16 mouse cellular contexts compared by ENCODE assay signal in the genomic region with DNA sequence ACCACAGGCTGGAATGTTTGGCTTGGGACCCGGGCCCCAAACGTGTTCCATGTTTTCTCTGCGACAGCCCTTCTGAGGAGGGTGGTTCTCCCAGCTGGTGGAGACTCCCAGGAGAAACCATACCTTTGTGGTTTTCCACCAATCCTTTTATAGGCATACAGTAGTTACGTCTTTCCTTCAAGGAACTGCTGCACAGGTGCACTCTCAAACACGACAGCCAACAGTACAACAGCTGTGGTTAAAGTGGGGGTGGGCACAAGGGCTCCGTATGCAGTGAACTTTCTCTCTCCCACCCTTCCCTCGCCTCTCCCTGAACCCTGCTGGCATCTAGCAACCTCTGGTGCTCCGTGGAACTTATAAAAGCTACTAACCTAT.
DNase-seq lines count a peak whose midpoint lies in the region; ATAC-seq and TF ChIP-seq lines count a peak whose summit lies in the region.
"Had no signal": no experiment of that assay in that cellular context is flagged by ENCODE, and none has a peak within 500 bp of the region (broad histone marks: within the 10 kb centered on the region; RNA-seq: fewer than 3 reads in every experiment).

No protein-coding gene starts in this region.

- no peaks in the 10 kb centered on the region for H3K9me3 ChIP-seq in intestine, embryonic 14.5 days (ENCODE audit: control insufficient read depth, low read length)
- H3K9me3 ChIP-seq in intestine, postnatal 0 days (ENCODE audit: control insufficient read depth), result no peaks in the 10 kb centered on the region
- no peaks in the 10 kb centered on the region for H3K9me3 ChIP-seq in embryonic facial prominence, embryonic 13.5 days
- H3K9me3 ChIP-seq in limb, embryonic 12.5 days, result no peaks in the 10 kb centered on the region
- H3K9me3 ChIP-seq in heart, embryonic 12.5 days (replicated peaks), result no peaks in the 10 kb centered on the region
- H3K9me3 ChIP-seq: liver, embryonic 15.5 days; midbrain, embryonic 15.5 days; neural tube, embryonic 12.5 days had no signal

- no peaks in the 10 kb centered on the region for H3K27me3 ChIP-seq in intestine, embryonic 14.5 days (replicated peaks; ENCODE audit: control insufficient read depth, insufficient read depth, low read length)
- H3K27me3 ChIP-seq in intestine, postnatal 0 days (replicated peaks; ENCODE audit: control insufficient read depth, insufficient read depth, low read length), result no peaks in the 10 kb centered on the region
- no peaks in the 10 kb centered on the region for H3K27me3 ChIP-seq in embryonic facial prominence, embryonic 13.5 days
- no peaks in the 10 kb centered on the region for H3K27me3 ChIP-seq in limb, embryonic 12.5 days
- H3K27me3 ChIP-seq in heart, embryonic 12.5 days (replicated peaks), result no peaks in the 10 kb centered on the region
- H3K27me3 ChIP-seq: CH12.LX; liver, embryonic 15.5 days had no signal

- H3K36me3 ChIP-seq in intestine, embryonic 14.5 days (ENCODE audit: control insufficient read depth, insufficient read depth, low read length), result no peaks in the 10 kb centered on the region
- H3K36me3 ChIP-seq in intestine, postnatal 0 days (ENCODE audit: control insufficient read depth, insufficient read depth), result no peaks in the 10 kb centered on the region
- H3K36me3 ChIP-seq in embryonic facial prominence, embryonic 13.5 days, result no peaks in the 10 kb centered on the region
- H3K36me3 ChIP-seq in limb, embryonic 12.5 days, result no peaks in the 10 kb centered on the region
- no peaks in the 10 kb centered on the region for H3K36me3 ChIP-seq in heart, embryonic 12.5 days
- H3K36me3 ChIP-seq: liver, embryonic 15.5 days; midbrain, embryonic 15.5 days; neural tube, embryonic 12.5 days had no signal

- WGBS in intestine, embryonic 14.5 days, result 47% methylated on average over 8 of the region's 8 CpGs
- WGBS in intestine, postnatal 0 days, result 36% methylated on average over 8 of the region's 8 CpGs
- 32% methylated on average over 8 of the region's 8 CpGs for WGBS in embryonic facial prominence, embryonic 13.5 days
- WGBS in limb, embryonic 12.5 days, result 34% methylated on average over 8 of the region's 8 CpGs
- WGBS in heart, embryonic 12.5 days, result 82% methylated on average over 8 of the region's 8 CpGs

- H3K9ac ChIP-seq in intestine, embryonic 14.5 days (ENCODE audit: low read length), result no peak overlapping the region
- no peak overlapping the region for H3K9ac ChIP-seq in intestine, postnatal 0 days (ENCODE audit: low read depth, low read length)
- H3K9ac ChIP-seq in embryonic facial prominence, embryonic 13.5 days, result no peak overlapping the region
- H3K9ac ChIP-seq in limb, embryonic 12.5 days (replicated peaks), result no peak overlapping the region
- H3K9ac ChIP-seq in heart, embryonic 12.5 days, result no peak overlapping the region
- H3K9ac ChIP-seq: forebrain, postnatal 0 days; liver, embryonic 15.5 days; midbrain, embryonic 15.5 days; neural tube, embryonic 12.5 days had no signal

- DNase-seq in intestine, embryonic 14.5 days (ENCODE audit: low spot score), result no peak
- DNase-seq in thymus, postnatal 10 days (ENCODE audit: low spot score in 2 of 2), result peak; percentile 37 to 49
- DNase-seq in adrenal gland, postnatal 14 days, result no peak
- no peak for DNase-seq in ovary, postnatal 10 days (ENCODE audit: low spot score)
- DNase-seq: cerebellum, adult 9-10 months; forebrain, postnatal 0 days; kidney, adult 2 months had no signal

- peak overlapping the region; percentile 89; the same call in 1 of the 2 replicates for H3K27ac ChIP-seq in intestine, embryonic 14.5 days (ENCODE audit: low read depth)
- no peak overlapping the region for H3K27ac ChIP-seq in intestine, postnatal 0 days (ENCODE audit: low read depth, low read length)
- H3K27ac ChIP-seq in embryonic facial prominence, embryonic 13.5 days, result peak overlapping the region; percentile 92
- peak overlapping the region; percentile 95 for H3K27ac ChIP-seq in limb, embryonic 12.5 days
- no peak overlapping the region for H3K27ac ChIP-seq in heart, embryonic 12.5 days (ENCODE audit: poor library complexity, severe bottlenecking)
- H3K27ac ChIP-seq: liver, embryonic 15.5 days; midbrain, embryonic 15.5 days; neural tube, embryonic 12.5 days had no signal

- no peak for ATAC-seq in intestine, embryonic 14.5 days (replicated peaks; ENCODE audit: low FRiP score, low TSS enrichment, low read depth)
- no peak for ATAC-seq in intestine, postnatal 0 days
- ATAC-seq in embryonic facial prominence, embryonic 13.5 days (ENCODE audit: insufficient number of reproducible peaks, insufficient read depth, low FRiP score, low TSS enrichment, low read depth), result no peak
- peak; percentile 27; the same call in 1 of the 2 replicates for ATAC-seq in limb, embryonic 12.5 days (ENCODE audit: insufficient number of reproducible peaks, insufficient read depth, low FRiP score, low TSS enrichment, low read depth)
- ATAC-seq in heart, embryonic 12.5 days (ENCODE audit: insufficient number of reproducible peaks, low FRiP score), result no peak
- ATAC-seq: forebrain, postnatal 0 days; midbrain, embryonic 15.5 days had no signal

- H3K4me1 ChIP-seq in intestine, embryonic 14.5 days (replicated peaks; ENCODE audit: control insufficient read depth, insufficient read depth, low read length), result peaks cover 71% of the 10 kb centered on the region
- H3K4me1 ChIP-seq in intestine, postnatal 0 days (replicated peaks; ENCODE audit: control insufficient read depth, insufficient read depth, low read length), result no peaks in the 10 kb centered on the region
- peaks cover 92% of the 10 kb centered on the region for H3K4me1 ChIP-seq in embryonic facial prominence, embryonic 13.5 days
- peaks cover 91% of the 10 kb centered on the region for H3K4me1 ChIP-seq in limb, embryonic 12.5 days (replicated peaks)
- H3K4me1 ChIP-seq in heart, embryonic 12.5 days (replicated peaks), result peaks cover 76% of the 10 kb centered on the region
- H3K4me1 ChIP-seq: liver, embryonic 15.5 days had no signal

- peak overlapping the region; percentile 25; the same call in 1 of the 2 replicates for H3K4me2 ChIP-seq in intestine, embryonic 14.5 days (ENCODE audit: low read length)
- H3K4me2 ChIP-seq in intestine, postnatal 0 days (replicated peaks; ENCODE audit: low read depth), result no peak overlapping the region
- H3K4me2 ChIP-seq in embryonic facial prominence, embryonic 13.5 days, result no peak overlapping the region
- H3K4me2 ChIP-seq in limb, embryonic 12.5 days, result peak overlapping the region; percentile 6; the same call in 1 of the 2 replicates
- H3K4me2 ChIP-seq in heart, embryonic 12.5 days, result no peak overlapping the region
- H3K4me2 ChIP-seq: heart, embryonic 11.5 days; liver, embryonic 15.5 days; midbrain, embryonic 15.5 days; neural tube, embryonic 12.5 days had no signal

- TF ChIP-seq CTCF in intestine, postnatal 0 days (IDR thresholded peaks at IDR 0.05; ENCODE audit: low read depth), result no peak

- H3K4me3 ChIP-seq in intestine, embryonic 14.5 days (ENCODE audit: low read depth, low read length), result no peak overlapping the region
- no peak overlapping the region for H3K4me3 ChIP-seq in intestine, postnatal 0 days (ENCODE audit: low read depth, low read length)
- H3K4me3 ChIP-seq in embryonic facial prominence, embryonic 13.5 days, result no peak overlapping the region
- H3K4me3 ChIP-seq in limb, embryonic 12.5 days (replicated peaks), result no peak overlapping the region
- H3K4me3 ChIP-seq in heart, embryonic 12.5 days, result no peak overlapping the region
- H3K4me3 ChIP-seq: liver, embryonic 15.5 days; midbrain, embryonic 15.5 days; neural tube, embryonic 12.5 days had no signal

Comparison
In these comparisons a context has a peak if more than half of its experiments do, and no peak if none do; other contexts are left out.
1. H3K27ac ChIP-seq: peak in intestine, embryonic 14.5 days (single experiment), embryonic facial prominence, embryonic 13.5 days (single experiment) and limb, embryonic 12.5 days (single experiment); none in intestine, postnatal 0 days (single experiment) and heart, embryonic 12.5 days (single experiment).
2. H3K4me2 ChIP-seq: peak in intestine, embryonic 14.5 days (single experiment) and limb, embryonic 12.5 days (single experiment); none in intestine, postnatal 0 days (single experiment), embryonic facial prominence, embryonic 13.5 days (single experiment) and heart, embryonic 12.5 days (single experiment).
3. DNase-seq: peak in thymus, postnatal 10 days (2 of 2); none in intestine, embryonic 14.5 days (single experiment), adrenal gland, postnatal 14 days (single experiment) and ovary, postnatal 10 days (single experiment).